Mouse (Mus musculus) spleen, adult 2 months (tissue): Measurements from ENCODE around the gene Akap13.

Experiments used
- CTCF ChIP-seq: fragments of 200-500 bp; IDR thresholded peaks from 2 replicates; pipeline ENCODE4 v1.5.1; 2011; ENCODE audit warnings: mild to moderate bottlenecking, inconsistent platforms; ENCODE audit not compliant: insufficient read depth, insufficient read length, insufficient replicate concordance; ENCODE audit errors: extremely low read depth
- POLR2A ChIP-seq: fragments of 200-500 bp; IDR thresholded peaks from 2 replicates; pipeline ENCODE4 v1.6.1; 2011; ENCODE audit warnings: low read depth, low read length, inconsistent platforms

GRCm38 (mm10) chr7:75801022-75801421 lies 345.7 kb downstream of the Akap13 start:
- no peak for TF ChIP-seq CTCF
- TF ChIP-seq POLR2A: no peak
